9 mouse cellular contexts compared by ENCODE assay signal in genomic region chr6:126704430-126704829, GRCm38 (mm10). TPM values are rescaled to one million over a fixed set of nuclear protein-coding genes. Genes with fewer than 3 reads are reported as not detected.
A peak's percentile ranks its signal among the peaks of the same experiment; 100 is the strongest.
DNase-seq lines count a peak whose midpoint lies in the region; ATAC-seq and TF ChIP-seq lines count a peak whose summit lies in the region.
"Had no signal": no experiment of that assay in that cellular context is flagged by ENCODE, and none has a peak within 500 bp of the region (broad histone marks: within the 10 kb centered on the region; RNA-seq: fewer than 3 reads in every experiment).

No protein-coding gene starts in this region.

- H3K4me3 ChIP-seq in kidney, adult 2 months (ENCODE audit: insufficient read depth, low read depth, low read length), result no peak overlapping the region
- no peak overlapping the region for H3K4me3 ChIP-seq in E14TG2a.4 (replicated peaks; ENCODE audit: low read length)
- H3K4me3 ChIP-seq in hindbrain, embryonic 16.5 days (ENCODE audit: low read length), result no peak overlapping the region
- H3K4me3 ChIP-seq: embryonic facial prominence, embryonic 12.5 days had no signal

- H3K36me3 ChIP-seq in kidney, adult 2 months (ENCODE audit: control insufficient read depth, insufficient read depth, low read length), result no peaks in the 10 kb centered on the region
- no peaks in the 10 kb centered on the region for H3K36me3 ChIP-seq in E14TG2a.4 (ENCODE audit: insufficient read depth, low read length)
- H3K36me3 ChIP-seq in hindbrain, embryonic 16.5 days (ENCODE audit: control insufficient read depth, insufficient read depth, low read length), result no peaks in the 10 kb centered on the region
- H3K36me3 ChIP-seq: embryonic facial prominence, embryonic 12.5 days had no signal

- TF ChIP-seq CTCF in kidney, adult 2 months (conservative IDR thresholded peaks at IDR 0.05; ENCODE audit: insufficient read depth, insufficient read length, low read depth, low read length), result peak; percentile 33; the same call in 1 of the 2 replicates
- peak; percentile 41 for TF ChIP-seq CTCF in E14TG2a.4 (conservative IDR thresholded peaks at IDR 0.05; ENCODE audit: low read length)

- WGBS in kidney, adult 2 months, result 24% methylated on average over 4 of the region's 4 CpGs
- WGBS in hindbrain, embryonic 16.5 days, result 31% methylated on average over 4 of the region's 4 CpGs

- no peaks in the 10 kb centered on the region for H3K4me1 ChIP-seq in kidney, adult 2 months (ENCODE audit: control insufficient read depth, insufficient read depth, low read length)
- H3K4me1 ChIP-seq in E14TG2a.4 (replicated peaks; ENCODE audit: low read depth, low read length), result peaks cover 13% of the 10 kb centered on the region
- H3K4me1 ChIP-seq in hindbrain, embryonic 16.5 days (ENCODE audit: control insufficient read depth, insufficient read depth, low read depth, low read length), result peaks cover 5% of the 10 kb centered on the region
- H3K4me1 ChIP-seq: embryonic facial prominence, embryonic 12.5 days had no signal

- no peak overlapping the region for H3K4me2 ChIP-seq in hindbrain, embryonic 16.5 days (ENCODE audit: low read length)
- H3K4me2 ChIP-seq: embryonic facial prominence, embryonic 12.5 days had no signal

- H3K9me3 ChIP-seq in E14TG2a.4 (ENCODE audit: low read length), result no peaks in the 10 kb centered on the region
- no peaks in the 10 kb centered on the region for H3K9me3 ChIP-seq in hindbrain, embryonic 16.5 days (ENCODE audit: control insufficient read depth, low read length)
- H3K9me3 ChIP-seq: embryonic facial prominence, embryonic 12.5 days had no signal

- no peaks in the 10 kb centered on the region for H3K27me3 ChIP-seq in kidney, adult 2 months (replicated peaks; ENCODE audit: control insufficient read depth, insufficient read depth, low read length)
- H3K27me3 ChIP-seq in E14TG2a.4 (ENCODE audit: insufficient read depth, low read length), result peaks cover 43% of the 10 kb centered on the region
- H3K27me3 ChIP-seq in hindbrain, embryonic 16.5 days (replicated peaks; ENCODE audit: control insufficient read depth, insufficient read depth, low read length), result no peaks in the 10 kb centered on the region
- H3K27me3 ChIP-seq: embryonic facial prominence, embryonic 12.5 days had no signal

- H3K9ac ChIP-seq in hindbrain, embryonic 16.5 days (ENCODE audit: low read depth, low read length), result peak overlapping the region; percentile 36
- H3K9ac ChIP-seq: embryonic facial prominence, embryonic 12.5 days had no signal

- TF ChIP-seq POLR2A in kidney, adult 2 months (IDR thresholded peaks at IDR 0.05; ENCODE audit: low read depth, low read length), result no peak

- no peak overlapping the region for H3K27ac ChIP-seq in kidney, adult 2 months (ENCODE audit: insufficient read depth, low read depth, low read length)
- H3K27ac ChIP-seq in hindbrain, embryonic 16.5 days (ENCODE audit: low read depth, low read length), result no peak overlapping the region
- H3K27ac ChIP-seq: embryonic facial prominence, embryonic 12.5 days had no signal

- no peak for ATAC-seq in hindbrain, embryonic 16.5 days
- ATAC-seq in activated CD4-positive, CD25-positive, alpha-beta regulatory T cell, adult 4 months, result no peak
- no peak for ATAC-seq in erythroblast, adult 5-6 weeks (replicated peaks; ENCODE audit: low FRiP score, poor library complexity, severe bottlenecking)

- DNase-seq in kidney, adult 2 months, result peak; percentile 14
- DNase-seq in kidney, adult 18-20 months, result no peak
- peak; percentile 19 for DNase-seq in c-Kit-positive CD71-negative TER-119-negative erythroid progenitor cells, embryonic 14.5 days (ENCODE audit: low read depth)
- no peak for DNase-seq in urinary bladder, postnatal 4 days (ENCODE audit: low spot score in 2 of 2)

RNA-seq across cellular contexts. Expression of gene Kcna6, which starts 36.0 kb away (rescaled TPM):
- 0.46 and 0.59 TPM in 2 replicates for polyA plus RNA-seq in kidney, adult 2 months (2012; rRNA removed)
- 25.5 and 29.9 TPM in 2 replicates for polyA plus RNA-seq in hindbrain, embryonic 16.5 days (2015; fragmentation: Nextera tagmentation; extraction: Ambion mirVana)
- polyA plus RNA-seq in activated CD4-positive, CD25-positive, alpha-beta regulatory T cell, adult 4 months (2017; shearing (Covaris generic)), result not detected
- not detected in 2 replicates for total RNA-seq in erythroblast, adult 5-6 weeks (2015; ENCODE audit: low replicate concordance)
- total RNA-seq in erythroblast, adult 5-6 weeks (2017; ENCODE audit: low replicate concordance), result not detected in 2 replicates

RNA-seq across cellular contexts. Expression of gene Kcna1, which starts 58.2 kb away (rescaled TPM):
- 0.77 and 1.2 TPM in 2 replicates for polyA plus RNA-seq in kidney, adult 2 months (2012; rRNA removed)
- polyA plus RNA-seq in hindbrain, embryonic 16.5 days (2015; fragmentation: Nextera tagmentation; extraction: Ambion mirVana), result 4.1 and 5.5 TPM in 2 replicates
- under 1 TPM in 1 of 2 experiments, not detected in 1; 0.13 TPM for polyA plus RNA-seq in activated CD4-positive, CD25-positive, alpha-beta regulatory T cell, adult 4 months (2017; shearing (Covaris generic))
- total RNA-seq in erythroblast, adult 5-6 weeks (2015; ENCODE audit: low replicate concordance), result not detected in 2 replicates
- 0.17 TPM in 1 of 2 replicates, not detected in the other for total RNA-seq in erythroblast, adult 5-6 weeks (2017; ENCODE audit: low replicate concordance)

Comparison
In these comparisons a context has a peak if more than half of its experiments do, and no peak if none do; other contexts are left out.
1. DNase-seq: peak in kidney, adult 2 months (single experiment) and c-Kit-positive CD71-negative TER-119-negative erythroid progenitor cells, embryonic 14.5 days (single experiment); none in kidney, adult 18-20 months (single experiment) and urinary bladder, postnatal 4 days (0 of 2).
2. RNA of gene Kcna6, which starts 36.0 kb away (polyA plus RNA-seq): 25.5 to 29.9 TPM in hindbrain, embryonic 16.5 days; 0.46 to 0.59 TPM in kidney, adult 2 months and not detected in activated CD4-positive, CD25-positive, alpha-beta regulatory T cell, adult 4 months; every median in the first group is over 10 times any median in the second.